Mouse (Mus musculus): ENCODE results near the gene Rpl32.

Gene Rpl32

GRCm38 (mm10) chr6:115808488-115809231 is at the start of gene Rpl32:
Gene Rpl32 (minus strand): TSS chr6:115808747.
- peak; percentile 87 for DNase-seq (ENCODE audit: extremely low spot score, low spot score)

- no peak for DNase-seq (ENCODE audit: extremely low spot score, low spot score)
Observed at GRCm38 (mm10) chr6:115856361-115856745, 47.8 kb upstream of the Rpl32 start.

- DNase-seq (ENCODE audit: extremely low spot score, low spot score): no peak
Observed at GRCm38 (mm10) chr6:115855733-115856360, 47.3 kb upstream of the Rpl32 start.

- no peak for DNase-seq (ENCODE audit: extremely low spot score, low spot score)
Observed at GRCm38 (mm10) chr6:115854432-115854831, 45.9 kb upstream of the Rpl32 start.

GRCm38 (mm10) chr6:115853985-115854384 is 45.4 kb upstream of the Rpl32 start:
- peak; percentile 27 for DNase-seq (ENCODE audit: extremely low spot score, low spot score)

- peak; percentile 97 for DNase-seq (ENCODE audit: extremely low spot score, low spot score)
Observed at GRCm38 (mm10) chr6:115853091-115853813, 44.7 kb upstream of the Rpl32 start, which contains the start of the genes Mbd4 and Ift122. Gene Mbd4 (minus strand): TSS chr6:115853371. Gene Ift122 (plus strand): TSS chr6:115853470.

GRCm38 (mm10) chr6:115852446-115853090 is 44.0 kb upstream of the Rpl32 start:
- no peak for DNase-seq (ENCODE audit: extremely low spot score, low spot score)

- no peak for DNase-seq (ENCODE audit: extremely low spot score, low spot score)
Observed at GRCm38 (mm10) chr6:115848598-115849304, 40.2 kb upstream of the Rpl32 start.

- DNase-seq (ENCODE audit: extremely low spot score, low spot score): peak; percentile 51
Observed at GRCm38 (mm10) chr6:115846640-115847411, 38.3 kb upstream of the Rpl32 start.

GRCm38 (mm10) chr6:115845006-115845405 is 36.5 kb upstream of the Rpl32 start:
- no peak for DNase-seq (ENCODE audit: extremely low spot score, low spot score)

GRCm38 (mm10) chr6:115838745-115839144 is 30.2 kb upstream of the Rpl32 start:
- DNase-seq (ENCODE audit: extremely low spot score, low spot score): no peak

GRCm38 (mm10) chr6:115838161-115838597 is 29.6 kb upstream of the Rpl32 start, which contains the start of gene Efcab12:
Gene Efcab12 (minus strand): TSS chr6:115838412.
- peak; percentile 69 for DNase-seq (ENCODE audit: extremely low spot score, low spot score)

- no peak for DNase-seq (ENCODE audit: extremely low spot score, low spot score)
Observed at GRCm38 (mm10) chr6:115833861-115834260, 25.3 kb upstream of the Rpl32 start.

GRCm38 (mm10) chr6:115832152-115832850 is 23.8 kb upstream of the Rpl32 start:
- no peak for DNase-seq (ENCODE audit: extremely low spot score, low spot score)

GRCm38 (mm10) chr6:115830779-115831601 is 22.4 kb upstream of the Rpl32 start:
- no peak for DNase-seq (ENCODE audit: extremely low spot score, low spot score)

GRCm38 (mm10) chr6:115823850-115824464 is 15.4 kb upstream of the Rpl32 start:
- DNase-seq (ENCODE audit: extremely low spot score, low spot score): peak; percentile 81

- no peak for DNase-seq (ENCODE audit: extremely low spot score, low spot score)
Observed at GRCm38 (mm10) chr6:115821216-115821993, 12.9 kb upstream of the Rpl32 start.

Data from neural tube, embryonic 10.5 days (tissue).